Mouse (Mus musculus): Measurements from ENCODE around the gene Fam206a. TPM values are rescaled to one million over a fixed set of nuclear protein-coding genes. Genes with fewer than 3 reads are reported as not detected.

Fam206a gene
- polyA plus RNA-seq (2014; fragmentation: Illumina TruSeq; extraction: RNeasy Lipid Tissue Mini Kit (QIAGEN cat#74804); ENCODE audit: low read depth, low replicate concordance) = 9.6 TPM

DNA sequence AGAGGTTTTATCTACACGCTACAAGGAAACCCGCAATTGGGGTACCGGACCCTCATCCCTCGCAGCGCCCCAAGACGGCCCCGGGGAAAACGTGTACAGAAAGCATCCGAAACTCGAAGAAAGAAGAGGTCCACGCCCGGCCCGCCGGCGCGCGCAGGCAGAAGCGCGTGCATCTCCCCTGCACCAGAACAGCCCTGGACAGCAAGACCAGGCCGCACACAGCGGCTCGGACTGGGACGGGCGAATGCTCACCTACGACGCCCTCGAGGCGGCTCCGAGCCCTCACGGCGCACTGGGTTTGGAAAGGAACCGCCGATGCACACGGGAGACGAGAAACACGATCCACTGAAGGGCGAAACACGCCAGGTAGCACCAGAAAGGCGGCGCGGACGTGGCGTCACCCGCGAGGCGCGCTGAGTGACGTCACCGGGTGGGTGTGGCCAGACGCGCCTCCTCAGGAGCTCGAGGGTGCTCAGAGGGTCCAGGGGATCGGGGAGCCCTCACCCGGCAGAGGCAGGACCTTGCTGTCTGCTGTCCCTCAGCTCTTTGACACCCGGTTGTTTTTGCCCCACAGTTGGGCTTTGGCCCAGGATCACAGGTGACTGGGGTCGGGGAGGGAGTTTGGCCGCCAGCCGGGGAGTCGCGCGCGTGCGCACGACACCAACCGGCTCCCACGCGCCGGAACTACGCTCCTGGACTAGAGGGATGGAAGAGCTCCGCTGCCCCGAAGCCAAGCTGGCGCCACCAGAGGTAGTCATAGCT, at the start of gene Fam206a, which contains the start of gene Elp1:
Gene Fam206a, plus strand, starts transcription at position 439 of the 762 bp plus-strand sequence.
Gene Elp1, minus strand, starts transcription at position 425 of the 762 bp plus-strand sequence.

Other genes with a start within 250 kb of the Fam206a start
- gene Gm26657, start 62.3 kb upstream of the Fam206a start, polyA plus RNA-seq (2014; fragmentation: Illumina TruSeq; extraction: RNeasy Lipid Tissue Mini Kit (QIAGEN cat#74804); ENCODE audit: low read depth, low replicate concordance) = not detected
- gene Actl7b, start 60.9 kb upstream of the Fam206a start, polyA plus RNA-seq (2014; fragmentation: Illumina TruSeq; extraction: RNeasy Lipid Tissue Mini Kit (QIAGEN cat#74804); ENCODE audit: low read depth, low replicate concordance) = 8.8 TPM
- gene Actl7a, start 58.9 kb upstream of the Fam206a start, polyA plus RNA-seq (2014; fragmentation: Illumina TruSeq; extraction: RNeasy Lipid Tissue Mini Kit (QIAGEN cat#74804); ENCODE audit: low read depth, low replicate concordance) = 7.2 TPM
- 22.6 TPM for gene Elp1, start within 50 bp of the Fam206a start, polyA plus RNA-seq (2014; fragmentation: Illumina TruSeq; extraction: RNeasy Lipid Tissue Mini Kit (QIAGEN cat#74804); ENCODE audit: low read depth, low replicate concordance)
- gene Ctnnal1, start 62.8 kb downstream of the Fam206a start, polyA plus RNA-seq (2014; fragmentation: Illumina TruSeq; extraction: RNeasy Lipid Tissue Mini Kit (QIAGEN cat#74804); ENCODE audit: low read depth, low replicate concordance) = 18.7 TPM
- 14.2 TPM for gene Tmem245, start 145.1 kb downstream of the Fam206a start, polyA plus RNA-seq (2014; fragmentation: Illumina TruSeq; extraction: RNeasy Lipid Tissue Mini Kit (QIAGEN cat#74804); ENCODE audit: low read depth, low replicate concordance)
- gene Frrs1l, start 188.0 kb downstream of the Fam206a start, polyA plus RNA-seq (2014; fragmentation: Illumina TruSeq; extraction: RNeasy Lipid Tissue Mini Kit (QIAGEN cat#74804); ENCODE audit: low read depth, low replicate concordance) = not detected

All from adipose tissue, adult 10 weeks (tissue).